Mouse (Mus musculus): ENCODE measurements at regions not wholly inside any gene's neighbourhood (a gene's known extent, or its start where the extent isn't known, plus 50 kb on each side); places are given as distances from the start of the nearest gene placed in this dataset.

GRCm38 (mm10) chr10:84021167-84022120, 298.8 kb downstream of the 1500009L16Rik start:
- DNase-seq (ENCODE audit: low spot score in 2 of 2): no peak

- DNase-seq (ENCODE audit: low spot score in 2 of 2): no peak
These were observed 301.6 kb downstream of the 1500009L16Rik start for GRCm38 (mm10) chr10:84024294-84024693.

GRCm38 (mm10) chr10:84024901-84025300, 302.2 kb downstream of the 1500009L16Rik start:
- no peak for DNase-seq (ENCODE audit: low spot score in 2 of 2)

GRCm38 (mm10) chr10:84026798-84027197, 304.1 kb downstream of the 1500009L16Rik start:
- DNase-seq (ENCODE audit: low spot score in 2 of 2): no peak

GRCm38 (mm10) chr10:84036131-84036877, 313.6 kb downstream of the 1500009L16Rik start:
- no peak for DNase-seq (ENCODE audit: low spot score in 2 of 2)

- peak in 1 of 2 experiments; percentile 37 for DNase-seq (ENCODE audit: low spot score in 2 of 2)
These were observed 326.0 kb downstream of the 1500009L16Rik start for GRCm38 (mm10) chr10:84048706-84049105.

- DNase-seq (ENCODE audit: low spot score in 2 of 2): no peak
These were observed 330.0 kb downstream of the 1500009L16Rik start for GRCm38 (mm10) chr10:84052696-84053095.

GRCm38 (mm10) chr10:84054551-84055336, 332.1 kb downstream of the 1500009L16Rik start:
- no peak for DNase-seq (ENCODE audit: low spot score in 2 of 2)

- no peak for DNase-seq (ENCODE audit: low spot score in 2 of 2)
These were observed 332.9 kb downstream of the 1500009L16Rik start for GRCm38 (mm10) chr10:84055402-84056167.

GRCm38 (mm10) chr10:84056323-84057169, 333.9 kb downstream of the 1500009L16Rik start:
- DNase-seq (ENCODE audit: low spot score in 2 of 2): no peak

GRCm38 (mm10) chr10:84058301-84058700, 335.6 kb downstream of the 1500009L16Rik start:
- DNase-seq (ENCODE audit: low spot score in 2 of 2): no peak

GRCm38 (mm10) chr10:84059646-84060491, 337.2 kb downstream of the 1500009L16Rik start:
- DNase-seq (ENCODE audit: low spot score in 2 of 2): no peak

GRCm38 (mm10) chr10:84060492-84061218, 338.0 kb downstream of the 1500009L16Rik start:
- DNase-seq (ENCODE audit: low spot score in 2 of 2): peak; percentile 42 to 75

- no peak for DNase-seq (ENCODE audit: low spot score in 2 of 2)
These were observed 344.5 kb downstream of the 1500009L16Rik start for GRCm38 (mm10) chr10:84067052-84067650.

- no peak for DNase-seq (ENCODE audit: low spot score in 2 of 2)
These were observed 347.1 kb downstream of the 1500009L16Rik start for GRCm38 (mm10) chr10:84069806-84070205.

GRCm38 (mm10) chr10:84072866-84073483, 350.3 kb downstream of the 1500009L16Rik start:
- no peak for DNase-seq (ENCODE audit: low spot score in 2 of 2)

GRCm38 (mm10) chr10:84075581-84075980, 352.9 kb downstream of the 1500009L16Rik start:
- no peak for DNase-seq (ENCODE audit: low spot score in 2 of 2)

All from gastrocnemius, postnatal 4 days (tissue).